Mouse (Mus musculus) kidney, postnatal 25 days (tissue): ENCODE measurements around the gene Zfp472.
A peak's percentile ranks its signal among the peaks of the same experiment; 100 is the strongest.

Experiments used
- DNase-seq, 2 experiments: peaks; one replicate each; pipeline ENCODE4 v3.0.0; 2021; ENCODE audit warnings: mixed read lengths in 2 of 2

Zfp472 gene

DNA sequence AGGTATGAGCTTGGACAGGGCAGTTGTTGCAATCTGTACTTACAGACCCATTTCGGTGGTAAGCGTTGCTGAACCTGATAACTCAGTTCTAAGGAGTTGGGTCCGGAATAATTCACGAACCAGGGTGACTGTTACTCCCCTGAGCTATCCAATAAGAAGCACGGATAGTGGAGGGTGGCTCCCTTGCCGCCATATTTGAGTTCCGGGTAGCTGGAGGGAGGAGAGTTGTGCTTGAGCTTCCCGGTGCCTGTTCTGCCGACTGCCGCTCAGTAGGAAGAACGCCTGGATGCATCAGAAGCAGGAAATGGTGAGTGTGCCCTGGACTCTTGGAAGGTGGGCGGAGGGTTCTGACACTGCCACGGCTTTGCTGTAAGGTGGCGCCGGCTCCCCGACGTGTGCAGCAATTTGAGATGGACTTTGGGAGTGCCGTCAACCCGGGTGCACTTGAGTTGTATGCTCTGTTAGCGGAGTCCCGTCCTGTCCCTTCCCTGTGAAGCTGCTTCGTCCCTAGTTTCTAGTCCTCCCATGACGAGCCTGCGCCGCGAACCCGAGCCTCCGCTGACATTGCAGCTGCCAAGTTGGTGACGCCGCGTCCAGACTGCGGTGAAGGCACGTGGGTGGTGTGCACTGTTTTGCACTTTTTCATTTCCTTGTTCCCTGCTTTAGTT lies at the start of gene Zfp472:
Gene Zfp472, plus strand, starts transcription at position 192 of the 668 bp plus-strand sequence.
- DNase-seq: peak; percentile 90 to 92

GRCm38 (mm10) chr17:32916075-32916474 lies 49.5 kb upstream of the Zfp472 start:
- DNase-seq: no peak

GRCm38 (mm10) chr17:32917131-32917530 lies 48.5 kb upstream of the Zfp472 start, which contains the start of gene Cyp4f14:
Gene Cyp4f14, minus strand, starts transcription at chr17:32917342.
- DNase-seq: peak; percentile 55 to 73

DNA sequence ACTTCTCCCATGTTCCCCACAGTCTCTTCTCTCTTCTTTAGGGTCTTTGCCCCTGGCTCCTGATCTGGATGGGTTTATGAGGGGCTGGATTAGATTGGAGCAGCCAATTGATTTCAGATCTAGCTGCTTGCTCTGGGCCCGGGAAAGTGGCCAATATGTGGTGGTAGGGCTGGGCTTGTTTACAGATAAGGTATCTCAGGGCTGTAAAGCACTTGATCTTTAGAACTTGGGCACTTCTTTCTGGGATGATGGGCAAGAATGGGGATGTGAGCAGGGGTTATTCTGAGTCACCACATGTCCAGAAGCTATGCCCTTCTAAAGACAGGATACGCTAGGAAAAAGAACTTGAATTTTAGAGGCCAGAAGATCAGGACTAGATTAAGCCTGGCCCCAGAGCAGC lies 46.5 kb upstream of the Zfp472 start:
- DNase-seq: no peak

GRCm38 (mm10) chr17:32923681-32924080 lies 41.9 kb upstream of the Zfp472 start:
- DNase-seq: no peak

- DNase-seq: peak; percentile 75 to 88
Measured at GRCm38 (mm10) chr17:32924658-32925312, 40.8 kb upstream of the Zfp472 start.

DNA sequence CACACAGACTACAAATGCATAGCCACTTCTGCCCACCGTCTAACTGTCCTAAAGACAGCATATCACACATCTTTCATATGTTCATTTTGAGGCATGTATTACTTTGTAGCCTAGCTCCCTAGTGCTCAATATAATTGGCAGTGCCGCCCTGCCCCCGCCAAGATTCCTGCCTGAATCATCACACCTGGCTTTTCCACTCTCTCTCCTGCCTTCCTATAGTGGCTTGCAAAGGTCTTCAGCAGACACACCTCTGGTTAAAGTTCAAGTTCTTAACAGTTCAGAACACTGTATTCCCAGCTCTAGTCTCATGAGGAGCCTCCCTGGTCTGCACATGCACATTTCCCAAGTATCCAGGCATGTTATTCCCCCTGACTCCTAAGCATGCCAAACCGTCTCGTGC lies 37.8 kb upstream of the Zfp472 start:
- DNase-seq: no peak

DNA sequence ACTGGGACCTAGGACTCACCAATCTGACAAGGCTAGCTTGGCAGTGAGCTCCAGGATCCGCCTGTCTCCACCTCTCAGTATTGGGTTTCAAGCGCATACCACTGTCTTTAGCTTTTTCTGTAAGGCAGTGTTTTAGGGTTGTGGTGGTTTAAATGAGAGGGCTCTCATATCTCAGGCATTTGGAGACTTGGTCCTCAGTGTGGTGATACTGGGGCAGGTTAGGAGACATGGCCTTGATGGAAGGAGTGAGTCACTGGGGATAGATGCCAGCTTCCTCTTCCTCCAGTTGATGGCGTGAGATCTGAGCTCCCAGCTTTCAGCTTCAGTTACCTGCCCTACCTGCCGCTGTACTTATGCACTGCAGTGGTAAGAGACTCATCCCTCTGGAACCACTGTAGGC lies 25.8 kb upstream of the Zfp472 start:
- no peak for DNase-seq

DNA sequence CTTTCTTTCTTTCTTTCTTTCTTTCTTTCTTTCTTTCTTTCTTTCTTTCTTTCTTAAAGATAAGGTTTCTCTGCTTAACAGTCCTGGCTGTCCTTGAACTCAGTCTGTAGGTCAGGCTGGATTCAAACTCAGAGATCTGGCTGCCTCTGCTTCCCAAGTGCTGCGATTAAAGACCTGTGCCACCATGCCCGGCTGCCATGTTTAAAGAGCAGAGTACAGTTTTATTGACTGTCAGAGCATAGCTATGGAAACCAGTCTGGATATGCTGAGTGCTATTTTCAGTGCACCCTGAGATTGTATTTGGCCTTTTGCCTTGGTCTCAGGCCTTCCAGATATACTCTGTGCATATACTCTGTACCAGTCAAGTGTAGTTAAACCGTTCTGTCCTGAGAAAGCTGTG lies 22.0 kb upstream of the Zfp472 start:
- no peak for DNase-seq

GRCm38 (mm10) chr17:32944402-32945035 lies 21.1 kb upstream of the Zfp472 start:
- no peak for DNase-seq

- DNase-seq: peak in 1 of 2 experiments; percentile 39
Measured at GRCm38 (mm10) chr17:32946716-32947115, 18.9 kb upstream of the Zfp472 start.

DNA sequence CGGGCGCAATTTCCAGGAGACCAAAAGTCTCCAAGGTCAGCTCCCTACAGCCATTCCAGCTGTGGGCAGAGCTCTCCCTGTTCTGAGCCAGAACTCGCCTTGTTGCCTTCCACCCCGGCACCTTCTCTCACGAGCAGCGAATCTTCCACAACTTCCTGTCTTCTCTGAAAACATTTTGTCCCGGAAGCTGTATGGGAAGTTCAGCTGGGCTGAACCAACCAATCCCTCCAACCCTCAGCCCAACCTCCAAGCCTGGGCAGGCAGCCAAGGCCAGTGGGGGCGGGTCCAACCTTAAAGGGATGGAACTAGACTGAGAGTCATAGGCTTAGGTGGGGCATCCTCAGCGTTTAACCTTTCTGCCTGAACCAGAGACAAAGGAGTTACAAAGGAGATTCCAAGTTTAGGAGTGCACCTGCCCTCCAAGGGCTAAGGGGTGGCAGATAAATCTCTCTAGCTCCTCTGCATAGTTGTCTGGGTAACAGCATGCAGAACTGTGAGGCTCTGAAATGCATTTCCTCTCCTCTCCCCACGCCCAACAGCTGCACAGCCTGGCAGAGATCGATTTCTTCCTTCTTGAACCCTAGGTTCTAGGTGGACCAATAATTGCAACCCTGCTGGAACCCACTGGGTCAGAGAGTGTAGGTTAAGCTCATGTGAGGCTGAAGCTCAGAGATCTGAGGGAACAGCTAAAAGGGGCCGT lies 18.2 kb upstream of the Zfp472 start, which contains the start of gene Cyp4f13:
Gene Cyp4f13, minus strand, starts transcription at position 188 of the 700 bp plus-strand sequence.
- DNase-seq: peak; percentile 98 to 99

DNA sequence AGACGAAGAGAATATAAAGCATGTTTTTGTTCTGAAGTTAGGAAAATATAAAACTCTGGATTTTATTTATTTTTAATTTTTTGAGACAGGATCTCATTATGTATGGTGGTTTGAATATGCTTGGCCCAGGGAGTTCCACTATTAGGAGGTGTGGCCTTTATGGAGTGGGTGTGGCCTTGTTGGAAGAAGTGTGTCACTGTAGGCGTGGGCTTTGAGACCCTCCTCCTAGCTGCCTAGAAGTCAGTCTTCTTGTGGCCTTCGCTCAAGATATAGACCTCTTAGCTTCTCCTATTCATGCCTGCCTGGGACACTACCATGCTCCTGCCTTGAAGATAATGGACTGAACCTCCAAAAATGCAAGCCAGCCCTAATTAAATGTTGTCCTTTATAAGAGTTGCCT lies 15.5 kb upstream of the Zfp472 start:
- no peak for DNase-seq

GRCm38 (mm10) chr17:32951006-32951405 lies 14.6 kb upstream of the Zfp472 start:
- no peak for DNase-seq

DNA sequence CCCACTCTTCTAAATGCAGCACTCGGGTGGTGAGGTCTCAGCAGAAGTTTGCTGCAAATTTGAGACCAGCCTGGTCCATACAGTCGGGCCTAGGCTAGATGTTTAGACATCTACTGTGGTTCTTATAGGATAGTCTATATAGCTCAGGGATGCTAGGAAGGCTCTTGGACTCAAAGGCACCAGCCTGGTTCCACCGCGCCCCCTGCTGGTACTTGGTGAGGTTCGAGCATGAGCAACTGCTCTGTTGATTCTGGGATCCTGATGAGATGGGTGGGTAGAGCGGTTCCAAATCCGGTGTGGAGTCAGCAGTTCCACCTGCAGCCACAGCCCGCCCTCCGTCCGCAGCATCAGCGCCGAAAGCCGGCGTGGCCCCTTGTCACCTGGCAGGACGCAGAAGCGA lies 14.2 kb upstream of the Zfp472 start:
- peak; percentile 83 to 94 for DNase-seq

GRCm38 (mm10) chr17:32965253-32965622 lies 376 bp upstream of the Zfp472 start:
- peak in 1 of 2 experiments; percentile 15 for DNase-seq

GRCm38 (mm10) chr17:32981361-32981760 lies 15.7 kb downstream of the Zfp472 start:
- no peak for DNase-seq

DNA sequence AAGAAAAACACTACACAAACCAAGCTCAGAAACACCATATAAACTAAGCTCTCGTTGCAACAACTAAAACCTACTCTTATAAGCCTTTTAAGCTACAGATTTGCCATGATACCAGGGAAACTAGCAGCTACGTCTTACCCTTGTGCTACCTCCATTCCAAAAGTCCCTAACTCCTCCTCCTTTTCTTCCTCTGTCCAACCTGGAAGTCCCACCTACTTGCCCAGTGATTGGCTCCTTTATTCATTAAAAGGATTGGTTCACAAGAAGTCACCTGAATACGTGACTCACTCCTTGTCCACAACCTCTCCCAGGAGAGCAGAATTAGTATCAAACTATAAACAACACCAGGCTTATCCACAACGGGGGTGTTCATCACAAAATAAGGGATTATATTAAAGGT lies 20.7 kb downstream of the Zfp472 start:
- no peak for DNase-seq

DNA sequence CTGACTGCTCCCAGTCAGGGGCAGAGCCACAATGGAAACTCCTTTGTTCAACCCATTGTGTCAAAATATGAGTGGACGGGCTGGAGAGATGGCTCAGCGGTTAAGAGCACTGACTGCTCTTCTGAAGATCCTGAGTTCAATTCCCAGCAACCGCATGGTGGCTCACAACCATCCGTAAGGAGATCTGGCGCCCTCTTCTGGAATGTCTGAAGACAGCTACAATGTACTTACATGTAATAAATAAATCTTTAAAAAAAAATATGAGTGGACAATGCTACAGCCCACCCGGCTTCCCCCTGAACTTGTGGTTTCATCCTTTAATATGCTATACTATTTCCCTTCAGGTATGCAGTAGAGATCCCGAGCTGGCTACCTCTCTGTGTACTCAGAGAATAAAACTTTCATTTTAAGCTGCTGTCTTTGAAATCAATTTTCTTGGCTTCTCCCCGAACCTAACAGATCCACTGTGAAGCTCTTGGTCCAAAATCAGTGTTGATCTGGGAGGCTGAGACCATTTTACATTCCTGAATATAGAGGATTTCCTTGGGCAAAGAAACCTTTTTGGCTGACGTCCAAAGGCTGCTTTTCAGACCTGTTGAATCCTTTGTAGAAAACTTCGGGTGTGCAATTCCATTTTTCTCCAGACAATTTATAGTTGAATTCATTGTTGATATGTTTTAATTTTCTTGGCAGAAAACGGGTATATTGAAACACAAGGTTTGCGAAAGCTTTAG lies 26.5 kb downstream of the Zfp472 start:
- DNase-seq: peak; percentile 22 to 31

DNA sequence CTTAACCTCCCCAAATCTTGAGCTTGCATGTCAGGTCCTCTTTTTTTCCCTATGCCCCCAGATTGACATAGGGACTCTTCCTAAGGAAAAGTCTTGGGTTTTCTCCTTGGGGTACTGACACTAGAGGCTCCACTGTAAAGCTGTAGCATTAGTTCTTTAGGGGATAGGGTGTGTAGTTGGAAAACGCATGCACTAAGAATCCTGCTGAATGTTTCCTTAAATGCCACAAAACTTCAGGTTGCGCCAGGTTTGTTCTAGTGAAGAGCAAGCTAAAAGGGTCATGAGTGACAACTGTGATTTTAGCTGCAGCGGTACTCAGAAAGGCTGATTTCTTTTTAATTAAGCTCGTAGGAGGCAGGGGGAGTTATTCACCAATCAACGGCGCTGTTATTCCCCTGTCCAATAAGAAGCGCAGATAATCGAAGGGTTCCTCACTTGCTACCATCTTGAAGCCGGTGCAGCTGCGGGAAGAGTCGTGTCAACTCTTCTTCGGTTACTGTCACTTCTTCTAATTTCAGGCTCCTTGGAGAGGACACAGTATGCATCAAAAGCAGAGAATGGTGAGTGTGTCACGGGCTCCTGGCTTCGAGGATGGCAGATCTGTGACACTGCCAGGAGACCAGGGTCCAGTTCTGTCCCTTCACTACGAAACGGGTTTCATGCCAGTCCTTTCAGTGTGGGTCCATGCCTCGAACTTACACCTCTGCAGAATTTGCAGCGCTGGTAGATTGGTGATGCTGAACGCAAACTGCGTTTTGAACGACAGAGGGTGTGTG lies 27.3 kb downstream of the Zfp472 start, which contains the start of gene Zfp952:
Gene Zfp952, plus strand, starts transcription at position 431 of the 776 bp plus-strand sequence.
- DNase-seq: peak; percentile 90 to 95

DNA sequence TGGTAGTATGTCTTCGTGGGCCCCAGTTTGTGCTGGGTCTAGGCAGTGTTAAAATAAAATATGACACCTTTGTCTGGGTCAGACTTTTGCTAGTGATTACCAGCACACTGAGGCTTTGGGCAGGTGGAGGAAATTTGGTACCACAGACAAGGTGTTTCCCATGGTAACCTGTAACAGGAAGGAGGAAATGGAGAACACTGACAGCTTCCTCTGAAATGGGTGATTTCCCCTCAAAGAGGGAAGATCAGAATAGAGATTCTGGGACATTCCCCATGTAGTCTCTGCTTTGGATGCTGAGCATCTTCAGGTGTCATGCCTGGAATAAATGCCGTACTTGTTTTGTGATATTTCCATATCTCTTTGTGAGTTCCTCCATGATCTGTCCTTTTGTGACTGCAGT lies 32.9 kb downstream of the Zfp472 start:
- DNase-seq: no peak

DNA sequence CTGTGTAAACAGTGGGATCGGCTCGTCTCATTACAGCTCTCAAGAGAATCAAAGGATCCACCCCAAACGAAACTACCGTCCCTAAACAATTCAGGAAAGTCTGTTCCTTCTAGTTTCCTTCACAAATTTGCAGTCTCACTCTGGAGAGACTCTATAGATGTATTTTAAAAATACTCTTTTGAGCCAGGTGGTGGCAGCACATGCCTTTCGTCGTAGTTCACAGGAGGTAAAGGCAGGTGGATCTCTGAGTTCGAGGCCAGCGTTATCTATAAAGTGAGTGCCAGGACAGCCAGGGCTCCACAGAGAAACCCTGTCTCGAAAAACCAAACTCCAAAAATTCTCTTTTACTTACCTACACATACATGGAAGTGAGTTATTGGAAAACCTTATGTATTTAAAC lies 42.7 kb downstream of the Zfp472 start:
- DNase-seq: no peak
